Mouse (Mus musculus): Measurements from ENCODE around the gene Gm17720.

The Gm17720 gene

GRCm38 (mm10) chr8:110102653-110103052, at the start of gene Gm17720:
TSS of gene Gm17720 (minus strand) at chr8:110102753.
- no peak for DNase-seq

GRCm38 (mm10) chr8:110145538-110145937, 43.0 kb upstream of the Gm17720 start:
- DNase-seq: peak; percentile 32

- DNase-seq: no peak
These were observed 38.2 kb upstream of the Gm17720 start for GRCm38 (mm10) chr8:110140770-110141169.

GRCm38 (mm10) chr8:110140156-110140555, 37.6 kb upstream of the Gm17720 start:
- DNase-seq: no peak

GRCm38 (mm10) chr8:110135515-110135914, 33.0 kb upstream of the Gm17720 start:
- no peak for DNase-seq

GRCm38 (mm10) chr8:110134236-110134635, 31.7 kb upstream of the Gm17720 start:
- no peak for DNase-seq

- DNase-seq: peak; percentile 52
These were observed 28.0 kb upstream of the Gm17720 start for GRCm38 (mm10) chr8:110130537-110130936.

- DNase-seq: no peak
These were observed 17.2 kb upstream of the Gm17720 start for GRCm38 (mm10) chr8:110119715-110120114.

- DNase-seq: no peak
These were observed 877 bp downstream of the Gm17720 start for GRCm38 (mm10) chr8:110101676-110102075.

GRCm38 (mm10) chr8:110100907-110101306, 1.6 kb downstream of the Gm17720 start, which contains the start of gene Gm21964:
TSS of gene Gm21964 (plus strand) at chr8:110101207.
- no peak for DNase-seq

- no peak for DNase-seq
These were observed 10.7 kb downstream of the Gm17720 start for GRCm38 (mm10) chr8:110091869-110092268.

GRCm38 (mm10) chr8:110082416-110083105, 20.0 kb downstream of the Gm17720 start:
- DNase-seq: no peak

GRCm38 (mm10) chr8:110079282-110080221, 23.0 kb downstream of the Gm17720 start, which contains the start of gene Zfp612:
TSS of gene Zfp612 (plus strand) at chr8:110079746.
- peak; percentile 34 for DNase-seq

- no peak for DNase-seq
These were observed 28.1 kb downstream of the Gm17720 start for GRCm38 (mm10) chr8:110074496-110074895.

- DNase-seq: peak; percentile 20
These were observed 31.0 kb downstream of the Gm17720 start for GRCm38 (mm10) chr8:110071600-110071999.

- DNase-seq: no peak
These were observed 32.8 kb downstream of the Gm17720 start for GRCm38 (mm10) chr8:110069706-110070105.

- DNase-seq: no peak
These were observed 36.9 kb downstream of the Gm17720 start for GRCm38 (mm10) chr8:110065676-110066075.

GRCm38 (mm10) chr8:110064606-110065365, 37.8 kb downstream of the Gm17720 start:
- DNase-seq: no peak

- DNase-seq: no peak
These were observed 38.4 kb downstream of the Gm17720 start for GRCm38 (mm10) chr8:110064161-110064560.

GRCm38 (mm10) chr8:110058207-110058606, 44.3 kb downstream of the Gm17720 start:
- DNase-seq: no peak

- DNase-seq: no peak
These were observed 51.3 kb downstream of the Gm17720 start for GRCm38 (mm10) chr8:110051208-110051607.

GRCm38 (mm10) chr8:110040509-110040908, 62.0 kb downstream of the Gm17720 start:
- no peak for DNase-seq

GRCm38 (mm10) chr8:110039659-110040058, 62.9 kb downstream of the Gm17720 start, which contains the start of gene Chst4:
TSS of gene Chst4 (minus strand) at chr8:110039740.
- no peak for DNase-seq

Data from thymus, postnatal 25 days (tissue).